Mouse (Mus musculus) MEL (cell line): ENCODE data around the gene Dcps. TPM values are rescaled to one million over a fixed set of nuclear protein-coding genes. Genes with fewer than 3 reads are reported as not detected.

Experiments used
- DNase-seq: peaks from one replicate; pipeline ENCODE4 v3.0.0; 2011; ENCODE audit warnings: low read depth, low spot score
- H3K27ac ChIP-seq: 2 replicates; pipeline ENCODE4 v1.5.1; 2012; ENCODE audit warnings: low read depth, mild to moderate bottlenecking, control low read depth, low read length, moderate library complexity; ENCODE audit not compliant: control insufficient read depth
- H3K27me3 ChIP-seq, 2 experiments: fragments of 150-350 bp in 1 of 2; sonication (generic) in 1 of 2; 2 replicates each; pipeline ENCODE4 v1.6.1; 2012; ENCODE audit warnings: low read length in 2 of 2, mild to moderate bottlenecking in 2 of 2, improper control_type of control experiment in 1 of 2, moderate library complexity in 1 of 2; ENCODE audit not compliant: insufficient read depth in 2 of 2, control insufficient read depth in 1 of 2
- H3K36me3 ChIP-seq, 2 experiments: 2 replicates each; pipeline ENCODE4 v1.6.1; 2012 to 2014; ENCODE audit warnings: low read length in 2 of 2, improper control_type of control experiment in 1 of 2, inconsistent platforms in 1 of 2, mild to moderate bottlenecking in 1 of 2; ENCODE audit not compliant: insufficient read depth in 2 of 2, control insufficient read depth in 1 of 2
- H3K4me1 ChIP-seq, 2 experiments: fragments of 150-350 bp in 1 of 2; sonication (generic) in 1 of 2; 2 replicates each; pipeline ENCODE4 v1.6.1; 2012; ENCODE audit warnings: low read length in 2 of 2, improper control_type of control experiment in 1 of 2, mild to moderate bottlenecking in 1 of 2; ENCODE audit not compliant: insufficient read depth in 2 of 2, control insufficient read depth in 1 of 2
- H3K4me3 ChIP-seq, 2 experiments: fragments of 150-350 bp in 1 of 2; sonication (generic) in 1 of 2; 2 replicates each; pipeline ENCODE4 v1.5.1; 2012; ENCODE audit warnings: low read depth in 2 of 2, low read length in 2 of 2, mild to moderate bottlenecking in 2 of 2, moderate library complexity in 2 of 2, control low read depth in 1 of 2, improper control_type of control experiment in 1 of 2; ENCODE audit not compliant: control insufficient read depth in 1 of 2, insufficient read depth in 1 of 2
- H3K79me2 ChIP-seq: 2 replicates; pipeline ENCODE4 v1.6.1; 2012; ENCODE audit warnings: mild to moderate bottlenecking, low read length, moderate library complexity; ENCODE audit not compliant: control insufficient read depth, poor library complexity, insufficient read depth
- H3K9ac ChIP-seq: 2 replicates; pipeline ENCODE4 v1.6.1; 2012; ENCODE audit warnings: low read depth, mild to moderate bottlenecking, control low read depth, low read length, moderate library complexity; ENCODE audit not compliant: control insufficient read depth, poor library complexity, severe bottlenecking
- H3K9me3 ChIP-seq: fragments of 150-350 bp; sonication (generic); replicated peaks from 2 replicates; pipeline ENCODE4 v1.6.1; 2012; ENCODE audit warnings: mild to moderate bottlenecking, low read length, improper control_type of control experiment, moderate library complexity; ENCODE audit not compliant: insufficient read depth
- BHLHE40 ChIP-seq: IDR thresholded peaks from 2 replicates; pipeline ENCODE4 v1.6.1; 2012; ENCODE audit warnings: low read depth, mild to moderate bottlenecking, inconsistent platforms, low read length, improper control_type of control experiment, borderline replicate concordance
- ELF1 ChIP-seq: IDR thresholded peaks from 2 replicates; pipeline ENCODE4 v1.6.1; 2014; ENCODE audit warnings: low read depth, mild to moderate bottlenecking, inconsistent platforms, low read length, improper control_type of control experiment, moderate library complexity
- GABPA ChIP-seq: IDR thresholded peaks from 2 replicates; pipeline ENCODE4 v1.6.1; 2012; ENCODE audit warnings: low read depth, mild to moderate bottlenecking, inconsistent platforms, low read length, improper control_type of control experiment, moderate library complexity
- KAT2A ChIP-seq: conservative IDR thresholded peaks from 2 replicates; pipeline ENCODE4 v1.6.1; 2012; ENCODE audit warnings: low read depth, low read length, improper control_type of control experiment, inconsistent platforms
- MAX ChIP-seq: IDR thresholded peaks from 2 replicates; pipeline ENCODE4 v1.6.1; 2011; ENCODE audit warnings: low read length, improper control_type of control experiment
- MAZ ChIP-seq: IDR thresholded peaks from 2 replicates; pipeline ENCODE4 v1.6.1; 2012; ENCODE audit warnings: low read depth, mild to moderate bottlenecking, inconsistent platforms, low read length, improper control_type of control experiment
- MEF2A ChIP-seq: IDR thresholded peaks from 2 replicates; pipeline ENCODE4 v1.6.1; 2014; ENCODE audit warnings: low read depth, mild to moderate bottlenecking, inconsistent platforms, low read length, improper control_type of control experiment; ENCODE audit not compliant: poor library complexity, insufficient replicate concordance, severe bottlenecking; ENCODE audit errors: extremely low read depth
- MXI1 ChIP-seq: IDR thresholded peaks from 2 replicates; pipeline ENCODE4 v1.6.1; 2011; ENCODE audit warnings: mild to moderate bottlenecking, low read depth, low read length, improper control_type of control experiment
- MYC ChIP-seq: IDR thresholded peaks from 2 replicates; pipeline ENCODE4 v1.6.1; 2011; ENCODE audit warnings: low read depth, mild to moderate bottlenecking, low read length, improper control_type of control experiment, moderate library complexity
- NELFE ChIP-seq: IDR thresholded peaks from 2 replicates; pipeline ENCODE4 v1.6.1; 2011; ENCODE audit warnings: low read depth, low read length, improper control_type of control experiment
- POLR2A ChIP-seq, 2 experiments: IDR thresholded peaks; 2 replicates each; pipeline ENCODE4 v1.6.1; 2011 to 2012; ENCODE audit warnings: low read length in 2 of 2, mild to moderate bottlenecking in 2 of 2, control low read depth in 1 of 2, improper control_type of control experiment in 1 of 2, low read depth in 1 of 2, moderate library complexity in 1 of 2; ENCODE audit not compliant: control insufficient read depth in 1 of 2, insufficient read depth in 1 of 2, poor library complexity in 1 of 2
- POLR2AphosphoS2 ChIP-seq: IDR thresholded peaks from 2 replicates; pipeline ENCODE4 v1.6.1; 2011; ENCODE audit warnings: low read length, improper control_type of control experiment
- RAD21 ChIP-seq: IDR thresholded peaks from 2 replicates; pipeline ENCODE4 v1.6.1; 2011; ENCODE audit warnings: mild to moderate bottlenecking, low read depth, low read length, improper control_type of control experiment
- TAL1 ChIP-seq: IDR thresholded peaks from 2 replicates; pipeline ENCODE4 v1.6.1; 2012; ENCODE audit warnings: mild to moderate bottlenecking, inconsistent platforms, low read length, moderate library complexity, mixed read lengths
- UBTF ChIP-seq: IDR thresholded peaks from 2 replicates; pipeline ENCODE4 v1.6.1; 2012; ENCODE audit warnings: low read depth, mild to moderate bottlenecking, inconsistent platforms, low read length, improper control_type of control experiment, moderate library complexity, borderline replicate concordance; ENCODE audit not compliant: insufficient read depth
- USF1 ChIP-seq: IDR thresholded peaks from 2 replicates; pipeline ENCODE4 v1.6.1; 2014; ENCODE audit warnings: low read depth, mild to moderate bottlenecking, inconsistent platforms, low read length, improper control_type of control experiment, moderate library complexity
- USF2 ChIP-seq, 2 experiments: IDR thresholded peaks; 2 replicates each; pipeline ENCODE4 v1.6.1; 2011 to 2012; ENCODE audit warnings: improper control_type of control experiment in 2 of 2, low read length in 2 of 2, borderline replicate concordance in 1 of 2, inconsistent platforms in 1 of 2, low read depth in 1 of 2, mild to moderate bottlenecking in 1 of 2; ENCODE audit not compliant: insufficient read depth in 1 of 2
- ZNF384 ChIP-seq: IDR thresholded peaks from 2 replicates; pipeline ENCODE4 v1.6.1; 2012; ENCODE audit warnings: low read depth, mild to moderate bottlenecking, inconsistent platforms, low read length, improper control_type of control experiment
- polyA plus RNA-seq, 2 experiments: library from polyadenylated mRNA; stranded (reverse) in 1 of 2; unstranded in 1 of 2; fragments of >175 nt in 1 of 2; fragments of >200 nt in 1 of 2; gene quantifications; 2 replicates each; pipeline versions ENCODE4 v1.2.1 to v1.2.4; 2012; ENCODE audit warnings: low replicate concordance in 2 of 2, low read depth in 1 of 2; ENCODE audit not compliant: insufficient read length in 2 of 2, insufficient read depth in 1 of 2, missing spikeins in 1 of 2
- total RNA-seq: library from RNA; depleted of rRNA; stranded (reverse); fragments of 300-350 nt; gene quantifications from 2 replicates; pipeline ENCODE4 v1.2.3, GENCODE M21; 2012

The Dcps gene
- total and polyA plus RNA-seq, 3 experiments, result 54.3 to 115 TPM; not detected in 1

- no peaks in the 10 kb centered on the region for H3K27me3 ChIP-seq
- H3K9ac ChIP-seq, result no peak overlapping the region
- H3K4me1 ChIP-seq, result peaks cover 0 to 4% of the 10 kb centered on the region in 2 experiments; a peak in 1 of 4 replicates
- H3K36me3 ChIP-seq, result peaks cover 5 to 8% of the 10 kb centered on the region in 2 experiments
- no peaks in the 10 kb centered on the region for H3K9me3 ChIP-seq
- H3K4me3 ChIP-seq, result no peak overlapping the region
- H3K27ac ChIP-seq, result no peak overlapping the region
- no peak for TF ChIP-seq POLR2A (IDR thresholded peaks at IDR 0.05; ENCODE audit: control insufficient read depth in 1 of 2, insufficient read depth in 1 of 2, low read depth in 1 of 2, low read length in 2 of 2, poor library complexity in 1 of 2)
- TF ChIP-seq KAT2A, result no peak
- no peak for TF ChIP-seq MAZ
- no peak for TF ChIP-seq TAL1
- TF ChIP-seq BHLHE40, result no peak
- no peak for TF ChIP-seq RAD21
- TF ChIP-seq NELFE, result no peak
- TF ChIP-seq ELF1, result no peak
- no peak for TF ChIP-seq MEF2A
- TF ChIP-seq MXI1, result no peak
- no peak for TF ChIP-seq ZNF384
- no peak for TF ChIP-seq POLR2AphosphoS2
- H3K79me2 ChIP-seq, result peaks cover 9% of the 10 kb centered on the region
- no peak for DNase-seq
Observed at GRCm38 (mm10) chr9:35170071-35170470, 5.8 kb downstream of the Dcps start.

- H3K36me3 ChIP-seq, result peaks cover 0 to 5% of the 10 kb centered on the region in 2 experiments; a peak in 2 of 4 replicates
- no peaks in the 10 kb centered on the region for H3K9me3 ChIP-seq
Observed at GRCm38 (mm10) chr9:35166798-35167635, 8.8 kb downstream of the Dcps start.

More at GRCm38 (mm10) chr9:35166798-35167635, 8.8 kb downstream of the Dcps start:
- no peak for TF ChIP-seq BHLHE40
- TF ChIP-seq MEF2A, result no peak
- no peak for TF ChIP-seq GABPA
- TF ChIP-seq NELFE, result no peak
- TF ChIP-seq MYC, result no peak
- TF ChIP-seq UBTF, result no peak
- no peak for TF ChIP-seq USF1
- TF ChIP-seq MAX, result no peak
- no peak for TF ChIP-seq USF2 (IDR thresholded peaks at IDR 0.05; ENCODE audit: borderline replicate concordance in 1 of 2, insufficient read depth in 1 of 2, low read depth in 1 of 2, low read length in 2 of 2)
- TF ChIP-seq POLR2AphosphoS2, result no peak
- no peak overlapping the region for H3K27ac ChIP-seq
- H3K9ac ChIP-seq, result no peak overlapping the region
- no peaks in the 10 kb centered on the region for H3K4me1 ChIP-seq
- no peaks in the 10 kb centered on the region for H3K79me2 ChIP-seq
- H3K27me3 ChIP-seq, result no peaks in the 10 kb centered on the region
- no peak for DNase-seq
- H3K4me3 ChIP-seq, result no peak overlapping the region
